Comparison of ENCODE assay signal across 28 mouse cellular contexts in the genomic region with DNA sequence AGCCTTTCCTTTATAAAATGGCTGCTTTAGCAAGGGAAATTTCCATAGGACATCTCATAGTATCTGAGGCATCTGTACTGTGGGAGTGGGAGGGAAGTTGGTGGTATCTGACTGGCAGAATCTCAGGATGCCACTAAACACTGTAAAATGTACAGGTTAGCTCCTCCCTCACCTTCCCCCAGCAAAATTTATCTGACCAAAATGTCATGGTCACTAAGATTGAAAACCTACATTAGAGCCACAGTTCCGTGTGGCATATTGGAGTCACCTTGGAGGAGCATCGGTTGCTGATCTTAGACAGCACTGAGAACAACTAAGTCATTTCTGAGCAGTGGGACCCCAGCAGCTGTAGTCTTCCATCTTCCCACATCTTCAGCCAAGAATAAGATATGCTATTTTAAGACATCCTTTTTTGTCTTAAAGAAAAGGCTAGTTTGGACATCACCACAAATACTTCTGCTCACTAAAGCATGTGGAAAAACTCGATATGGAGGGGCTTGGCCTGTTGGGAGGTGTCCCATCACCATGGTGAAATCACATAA.
DNase-seq lines count a peak whose midpoint lies in the region; ATAC-seq and TF ChIP-seq lines count a peak whose summit lies in the region.
"Had no signal": no experiment of that assay in that cellular context is flagged by ENCODE, and none has a peak within 500 bp of the region (broad histone marks: within the 10 kb centered on the region; RNA-seq: fewer than 3 reads in every experiment).

No protein-coding gene starts in this region.

- TF ChIP-seq POLR2A in olfactory bulb, adult 2 months (IDR thresholded peaks at IDR 0.05; ENCODE audit: insufficient read depth, low read depth, low read length), result no peak

- no peaks in the 10 kb centered on the region for H3K9me3 ChIP-seq in midbrain, embryonic 11.5 days (ENCODE audit: control insufficient read depth, low read length)
- H3K9me3 ChIP-seq in midbrain, embryonic 15.5 days, result no peaks in the 10 kb centered on the region
- H3K9me3 ChIP-seq: embryonic facial prominence, embryonic 10.5 days; embryonic facial prominence, embryonic 12.5 days; forebrain, embryonic 12.5 days; G1E had no signal

- no peak for TF ChIP-seq CTCF in left cerebral cortex, adult 2 months (IDR thresholded peaks at IDR 0.05)
- TF ChIP-seq CTCF in olfactory bulb, adult 2 months (IDR thresholded peaks at IDR 0.05; ENCODE audit: insufficient read depth, low read depth, low read length), result no peak

- no peak for DNase-seq in frontal cortex, adult 2 months (ENCODE audit: extremely low spot score in 1 of 2, low spot score in 1 of 2)
- no peak for DNase-seq in left cerebral cortex, adult 2 months (ENCODE audit: extremely low spot score in 1 of 2, low spot score in 2 of 2)
- DNase-seq in left cerebral cortex, adult 18-20 months (ENCODE audit: low spot score in 2 of 2), result no peak
- peak; percentile 54 for DNase-seq in midbrain, embryonic 11.5 days (ENCODE audit: low spot score, missing footprints)
- DNase-seq in right cerebral cortex, postnatal 36 days (ENCODE audit: low spot score in 2 of 2), result no peak
- DNase-seq: adrenal gland, adult 8-10 months; adrenal gland, postnatal 14 days; adrenal gland, postnatal 36 days; B cell, adult 2 months; cerebellum, adult 11 months; cerebellum, adult 18-20 months; cerebellum, adult 8-10 months; cerebellum, adult 9-11 months; cerebellum, postnatal 14 days; cerebellum, postnatal 36 days had no signal

- intact Hi-C loops in left cerebral cortex, adult 2 months (cut with DNase I), result no loop called here

- no peak overlapping the region for H3K4me2 ChIP-seq in midbrain, embryonic 11.5 days
- H3K4me2 ChIP-seq in midbrain, embryonic 15.5 days, result no peak overlapping the region
- H3K4me2 ChIP-seq: embryonic facial prominence, embryonic 12.5 days; forebrain, embryonic 12.5 days had no signal

- ATAC-seq in frontal cortex, adult (ENCODE audit: low TSS enrichment), result peak; percentile 50
- ATAC-seq in midbrain, embryonic 11.5 days (ENCODE audit: low FRiP score), result no peak
- no peak for ATAC-seq in midbrain, embryonic 15.5 days (replicated peaks)
- ATAC-seq: activated CD4-positive, CD25-positive, alpha-beta regulatory T cell, adult 4 months; CD4-positive, CD25-positive, alpha-beta regulatory T cell, adult 4 months; forebrain, embryonic 14.5 days; forebrain, embryonic 16.5 days; Patski had no signal

- H3K4me1 ChIP-seq in midbrain, embryonic 11.5 days (ENCODE audit: control insufficient read depth, insufficient read depth, low read length), result no peaks in the 10 kb centered on the region
- H3K4me1 ChIP-seq in midbrain, embryonic 15.5 days, result 0 out of 2 replicates have a peak, but pooled peaks cover 2% of the 10 kb centered on the region
- peaks cover 5% of the 10 kb centered on the region for H3K4me1 ChIP-seq in olfactory bulb, adult 2 months (ENCODE audit: control insufficient read depth, insufficient read depth, low read length)
- H3K4me1 ChIP-seq: embryonic facial prominence, embryonic 12.5 days; forebrain, embryonic 12.5 days had no signal

- H3K4me3 ChIP-seq in left cerebral cortex, adult 2 months, result no peak overlapping the region
- no peak overlapping the region for H3K4me3 ChIP-seq in midbrain, embryonic 11.5 days (ENCODE audit: low read depth, low read length)
- no peak overlapping the region for H3K4me3 ChIP-seq in midbrain, embryonic 15.5 days
- H3K4me3 ChIP-seq in olfactory bulb, adult 2 months (ENCODE audit: insufficient read depth, low read depth, low read length), result no peak overlapping the region
- H3K4me3 ChIP-seq: embryonic facial prominence, embryonic 10.5 days; embryonic facial prominence, embryonic 12.5 days; forebrain, embryonic 12.5 days had no signal

- H3K27me3 ChIP-seq in midbrain, embryonic 11.5 days (ENCODE audit: control insufficient read depth, insufficient read depth, low read length), result no peaks in the 10 kb centered on the region
- H3K27me3 ChIP-seq in midbrain, embryonic 15.5 days (replicated peaks), result no peaks in the 10 kb centered on the region
- H3K27me3 ChIP-seq: CH12.LX; embryonic facial prominence, embryonic 12.5 days; forebrain, embryonic 12.5 days; Patski had no signal

- no peak overlapping the region for H3K9ac ChIP-seq in midbrain, embryonic 11.5 days (ENCODE audit: low read length)
- no peak overlapping the region for H3K9ac ChIP-seq in midbrain, embryonic 15.5 days
- H3K9ac ChIP-seq: embryonic facial prominence, embryonic 12.5 days; forebrain, embryonic 12.5 days had no signal

- H3K27ac ChIP-seq in left cerebral cortex, adult 2 months, result peak overlapping the region; percentile 73
- H3K27ac ChIP-seq in midbrain, embryonic 11.5 days (ENCODE audit: low read depth, low read length), result no peak overlapping the region
- no peak overlapping the region for H3K27ac ChIP-seq in midbrain, embryonic 15.5 days
- H3K27ac ChIP-seq in olfactory bulb, adult 2 months (ENCODE audit: insufficient read depth, low read depth, low read length), result peak overlapping the region; percentile 20; the same call in 1 of the 2 replicates
- H3K27ac ChIP-seq: embryonic facial prominence, embryonic 10.5 days; embryonic facial prominence, embryonic 12.5 days; forebrain, embryonic 12.5 days had no signal

- H3K36me3 ChIP-seq in midbrain, embryonic 11.5 days (ENCODE audit: control insufficient read depth, insufficient read depth, low read length), result no peaks in the 10 kb centered on the region
- no peaks in the 10 kb centered on the region for H3K36me3 ChIP-seq in midbrain, embryonic 15.5 days (replicated peaks)
- H3K36me3 ChIP-seq: embryonic facial prominence, embryonic 10.5 days; embryonic facial prominence, embryonic 12.5 days; forebrain, embryonic 12.5 days had no signal

- WGBS in midbrain, embryonic 11.5 days, result 81% methylated on average over 3 of the region's 3 CpGs
- WGBS in midbrain, embryonic 15.5 days, result 91% methylated on average over 3 of the region's 3 CpGs
- WGBS in olfactory bulb, adult 2 months, result 50% methylated on average over 3 of the region's 3 CpGs

Comparison
In these comparisons a context has a peak if more than half of its experiments do, and no peak if none do; other contexts are left out.
1. H3K27ac ChIP-seq: peak in left cerebral cortex, adult 2 months (single experiment) and olfactory bulb, adult 2 months (single experiment); none in midbrain, embryonic 11.5 days (single experiment) and midbrain, embryonic 15.5 days (single experiment).